Mouse (Mus musculus): ENCODE results near the gene Ccdc24.
A peak's percentile ranks its signal among the peaks of the same experiment; 100 is the strongest.

Ccdc24 gene

GRCm38 (mm10) chr4:117891738-117892161, 19.4 kb upstream of the Ccdc24 start, which contains the start of gene Dph2:
Gene Dph2 (minus strand): TSS chr4:117892032.
- DNase-seq (ENCODE audit: low read depth, low spot score) = peak; percentile 86

- DNase-seq (ENCODE audit: low read depth, low spot score) = no peak
Measured at GRCm38 (mm10) chr4:117890750-117891149, 18.4 kb upstream of the Ccdc24 start.

- no peak for DNase-seq (ENCODE audit: low read depth, low spot score)
Measured at GRCm38 (mm10) chr4:117890031-117890430, 17.7 kb upstream of the Ccdc24 start.

GRCm38 (mm10) chr4:117889471-117889870, 17.1 kb upstream of the Ccdc24 start:
- no peak for DNase-seq (ENCODE audit: low read depth, low spot score)

- no peak for DNase-seq (ENCODE audit: low read depth, low spot score)
Measured at GRCm38 (mm10) chr4:117887920-117888319, 15.6 kb upstream of the Ccdc24 start.

- DNase-seq (ENCODE audit: low read depth, low spot score) = peak; percentile 78
Measured at GRCm38 (mm10) chr4:117887133-117887532, 14.8 kb upstream of the Ccdc24 start, which contains the start of gene Atp6v0b. Gene Atp6v0b (minus strand): TSS chr4:117887333.

- no peak for DNase-seq (ENCODE audit: low read depth, low spot score)
Measured at GRCm38 (mm10) chr4:117886644-117887043, 14.3 kb upstream of the Ccdc24 start.

GRCm38 (mm10) chr4:117885994-117886393, 13.6 kb upstream of the Ccdc24 start:
- DNase-seq (ENCODE audit: low read depth, low spot score) = no peak

GRCm38 (mm10) chr4:117885093-117885492, 12.7 kb upstream of the Ccdc24 start:
- DNase-seq (ENCODE audit: low read depth, low spot score) = no peak

GRCm38 (mm10) chr4:117884146-117884545, 11.8 kb upstream of the Ccdc24 start:
- DNase-seq (ENCODE audit: low read depth, low spot score) = no peak

GRCm38 (mm10) chr4:117882701-117883691, 10.6 kb upstream of the Ccdc24 start, which contains the start of gene B4galt2:
Gene B4galt2 (minus strand): TSS chr4:117883487.
- DNase-seq (ENCODE audit: low read depth, low spot score) = no peak

- no peak for DNase-seq (ENCODE audit: low read depth, low spot score)
Measured at GRCm38 (mm10) chr4:117878703-117879102, 6.3 kb upstream of the Ccdc24 start.

GRCm38 (mm10) chr4:117878301-117878700, 5.9 kb upstream of the Ccdc24 start:
- no peak for DNase-seq (ENCODE audit: low read depth, low spot score)

- DNase-seq (ENCODE audit: low read depth, low spot score) = no peak
Measured at GRCm38 (mm10) chr4:117873615-117874014, 1.3 kb upstream of the Ccdc24 start.

GRCm38 (mm10) chr4:117871787-117872186, 570 bp downstream of the Ccdc24 start:
- DNase-seq (ENCODE audit: low read depth, low spot score) = no peak

- DNase-seq (ENCODE audit: low read depth, low spot score) = no peak
Measured at GRCm38 (mm10) chr4:117870437-117870836, 1.9 kb downstream of the Ccdc24 start.

- DNase-seq (ENCODE audit: low read depth, low spot score) = no peak
Measured at GRCm38 (mm10) chr4:117869317-117869716, 3.0 kb downstream of the Ccdc24 start.

GRCm38 (mm10) chr4:117867823-117868222, 4.5 kb downstream of the Ccdc24 start:
- DNase-seq (ENCODE audit: low read depth, low spot score) = no peak

GRCm38 (mm10) chr4:117867000-117867399, 5.4 kb downstream of the Ccdc24 start:
- DNase-seq (ENCODE audit: low read depth, low spot score) = no peak

GRCm38 (mm10) chr4:117866083-117866482, 6.3 kb downstream of the Ccdc24 start:
- DNase-seq (ENCODE audit: low read depth, low spot score) = no peak

GRCm38 (mm10) chr4:117862823-117863222, 9.5 kb downstream of the Ccdc24 start:
- DNase-seq (ENCODE audit: low read depth, low spot score) = no peak

GRCm38 (mm10) chr4:117860570-117860969, 11.8 kb downstream of the Ccdc24 start:
- DNase-seq (ENCODE audit: low read depth, low spot score) = no peak

- no peak for DNase-seq (ENCODE audit: low read depth, low spot score)
Measured at GRCm38 (mm10) chr4:117858794-117859193, 13.6 kb downstream of the Ccdc24 start.

Data from retina, adult 2 months (tissue).